Mouse (Mus musculus) ES-E14 (cell line): ENCODE results near the gene Map4k3. TPM values are rescaled to one million over a fixed set of nuclear protein-coding genes. Genes with fewer than 3 reads are reported as not detected.
A peak's percentile ranks its signal among the peaks of the same experiment; 100 is the strongest.

Experiments used
- DNase-seq: peaks from one replicate; pipeline ENCODE4 v3.0.0-alpha.2; 2013; ENCODE audit warnings: low read depth, low spot score
- H3K27ac ChIP-seq: 2 replicates; pipeline ENCODE4 v1.5.1; 2012; ENCODE audit warnings: low read depth, mild to moderate bottlenecking, low read length, moderate library complexity, mixed read lengths; ENCODE audit not compliant: poor library complexity, insufficient read depth, severe bottlenecking
- H3K36me3 ChIP-seq: 2 replicates; pipeline ENCODE4 v1.6.1; 2012; ENCODE audit warnings: mild to moderate bottlenecking, low read length, moderate library complexity, mixed read lengths; ENCODE audit not compliant: control insufficient read depth, poor library complexity, insufficient read depth, severe bottlenecking
- H3K4me1 ChIP-seq, 2 experiments: fragments of 150-350 bp in 1 of 2; sonication (generic) in 1 of 2; 2 replicates each; pipeline ENCODE4 v1.6.1; 2012; ENCODE audit warnings: low read length in 2 of 2, mild to moderate bottlenecking in 1 of 2, mixed read lengths in 1 of 2; ENCODE audit not compliant: control insufficient read depth in 2 of 2, insufficient read depth in 2 of 2, poor library complexity in 1 of 2
- H3K4me3 ChIP-seq, 2 experiments: fragments of 150-350 bp in 1 of 2; sonication (generic) in 1 of 2; 2 replicates each; pipeline ENCODE4 v1.5.1; 2012; ENCODE audit warnings: low read length in 2 of 2, low read depth in 1 of 2, mild to moderate bottlenecking in 1 of 2, mixed read lengths in 1 of 2; ENCODE audit not compliant: insufficient read depth in 1 of 2, poor library complexity in 1 of 2, severe bottlenecking in 1 of 2
- H3K9ac ChIP-seq: 2 replicates; pipeline ENCODE4 v1.6.1; 2012; ENCODE audit warnings: low read depth, mild to moderate bottlenecking, low read length, mixed read lengths; ENCODE audit not compliant: poor library complexity, insufficient read depth, severe bottlenecking
- H3K9me3 ChIP-seq: fragments of 150-350 bp; sonication (generic); 2 replicates; pipeline ENCODE4 v1.6.1; 2012; ENCODE audit warnings: low read depth, mild to moderate bottlenecking, low read length; ENCODE audit not compliant: control insufficient read depth, insufficient read depth
- CHD2 ChIP-seq: IDR thresholded peaks from 2 replicates; pipeline ENCODE4 v1.6.1; 2014; ENCODE audit warnings: mild to moderate bottlenecking, low read depth, low read length, inconsistent platforms
- HCFC1 ChIP-seq: IDR thresholded peaks from 2 replicates; pipeline ENCODE4 v1.6.1; 2012; ENCODE audit warnings: low read length, inconsistent platforms, borderline replicate concordance; ENCODE audit not compliant: insufficient read depth
- MAFK ChIP-seq: IDR thresholded peaks from 2 replicates; pipeline ENCODE4 v1.6.1; 2014; ENCODE audit warnings: mild to moderate bottlenecking, low read depth, low read length, inconsistent platforms; ENCODE audit not compliant: insufficient read depth
- ZC3H11A ChIP-seq: IDR thresholded peaks from 2 replicates; pipeline ENCODE4 v1.6.1; 2012; ENCODE audit warnings: low read depth, mild to moderate bottlenecking, inconsistent platforms, low read length, borderline replicate concordance
- ZNF384 ChIP-seq: IDR thresholded peaks from 2 replicates; pipeline ENCODE4 v1.6.1; 2012; ENCODE audit warnings: low read depth, low read length, inconsistent platforms
- in situ Hi-C, 2 experiments: fragments of 600-800 bp; cut with MboI; formaldehyde crosslinking; loops; one replicate each; pipeline ENCODE4 v1.15.1; 2025; ENCODE audit warnings: low sequenced_read_pairs in 2 of 2, inconsistent platforms in 1 of 2; ENCODE audit not compliant: unreplicated experiment in 2 of 2
- total RNA-seq: library from RNA; depleted of rRNA; stranded (reverse); fragments of 300-350 nt; gene quantifications from 2 replicates; pipeline ENCODE4 v1.2.3, GENCODE M21; 2012

The Map4k3 gene
- total RNA-seq, 1 experiment, result 22.3 TPM

DNA sequence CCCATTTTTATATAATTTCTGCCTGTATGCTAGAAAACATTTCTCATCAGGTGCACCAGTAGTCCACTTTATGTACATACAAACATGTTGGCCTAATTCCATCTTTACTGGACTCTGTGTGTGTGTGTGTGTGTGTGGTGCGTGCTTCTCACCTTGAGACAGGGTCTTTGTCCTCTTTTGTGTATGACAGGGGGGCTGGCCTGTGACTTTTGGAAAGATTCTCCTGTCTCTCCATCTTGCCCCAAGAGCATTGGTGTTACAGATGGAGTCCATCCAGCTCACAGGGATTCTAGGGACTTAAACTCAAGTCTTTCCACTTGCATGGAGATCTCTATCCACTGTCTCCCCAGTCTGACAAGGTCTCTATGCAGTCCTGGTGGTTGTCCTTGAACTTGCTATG, 150.2 kb downstream of the Map4k3 start:
- peaks cover 2% of the 10 kb centered on the region for H3K36me3 ChIP-seq
- TF ChIP-seq HCFC1 (no peak), MAFK (no peak), CHD2 (no peak), ZNF384 (no peak), ZC3H11A (no peak)
- no peak overlapping the region for H3K9ac ChIP-seq
- H3K9me3 ChIP-seq, result no peaks in the 10 kb centered on the region
- H3K4me3 ChIP-seq, result no peak overlapping the region
- no peak overlapping the region for H3K27ac ChIP-seq
- H3K4me1 ChIP-seq, result peaks cover 0 to 10% of the 10 kb centered on the region in 2 experiments; a peak in 2 of 4 replicates
- in situ Hi-C loops, result loop anchor here (25.0 kb wide), 1 partner anchor 409 kb away; no protein-coding TSS in a partner anchor
- no peak for DNase-seq

DNA sequence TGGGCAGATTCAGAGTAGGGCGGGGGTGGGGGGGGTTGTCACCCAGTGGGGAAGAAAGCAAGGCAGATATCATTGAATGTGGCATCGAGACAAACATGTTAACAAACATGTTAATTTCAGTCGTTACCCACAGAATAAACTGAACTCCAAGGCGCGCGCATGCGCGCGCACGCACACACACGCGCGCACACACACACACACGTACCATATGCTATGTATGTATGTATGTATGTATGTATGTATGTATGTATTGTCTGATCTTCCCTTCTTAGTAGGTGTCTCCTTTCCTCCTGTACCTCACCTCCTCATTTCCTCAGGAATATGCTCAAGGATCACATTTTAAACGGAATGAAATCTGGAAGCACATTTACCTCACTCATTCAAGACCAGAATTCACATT, 150.6 kb downstream of the Map4k3 start, which contains the start of gene Cdkl4:
Gene Cdkl4, minus strand, starts transcription at position 175 of the 400 bp plus-strand sequence.
- H3K9ac ChIP-seq, result 0 out of 2 replicates have a peak within 1 kb of the TSS, but pooled peaks have one; percentile 1
- H3K36me3 ChIP-seq, result peaks cover 2% of the 10 kb centered on the region
- no peak for DNase-seq
- H3K27ac ChIP-seq, result no peak within 1 kb of the TSS
- in situ Hi-C loops, result loop anchor here (25.0 kb wide), 1 partner anchor 410 kb away; no protein-coding TSS in a partner anchor
- peaks cover 0 to 10% of the 10 kb centered on the region in 2 experiments; a peak in 2 of 4 replicates for H3K4me1 ChIP-seq
- H3K4me3 ChIP-seq, result peak within 1 kb of the TSS; percentile 45 to 66
- H3K9me3 ChIP-seq, result no peaks in the 10 kb centered on the region
- no peak for TF ChIP-seq ZC3H11A
- no peak for TF ChIP-seq ZNF384
- no peak for TF ChIP-seq MAFK
- TF ChIP-seq CHD2, result no peak
- no peak for TF ChIP-seq HCFC1

DNA sequence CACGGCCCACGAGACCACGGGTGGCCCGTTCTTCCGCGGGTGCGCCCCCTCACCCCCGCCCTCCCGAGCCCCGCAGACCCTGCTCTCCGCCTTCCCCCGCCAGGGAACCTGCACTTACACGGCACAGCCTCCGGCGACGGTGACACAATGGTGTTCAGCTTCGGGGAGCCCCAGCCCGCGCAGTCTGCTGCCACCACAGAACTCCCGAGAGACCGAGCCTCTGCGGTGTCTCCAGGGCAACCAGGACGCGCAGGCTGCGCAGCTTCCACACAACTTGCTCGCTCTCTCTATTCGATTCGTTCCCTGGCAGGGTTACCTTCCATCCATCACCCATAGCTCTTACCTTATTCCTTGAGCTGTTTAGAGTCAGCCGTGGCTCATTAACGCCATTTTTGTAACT, 151.1 kb downstream of the Map4k3 start:
- Histone ChIP-seq H3K27ac (no peak overlapping the region), H3K4me1 (peaks cover 0 to 10% of the 10 kb centered on the region in 2 experiments; a peak in 2 of 4 replicates), H3K9me3 (no peaks in the 10 kb centered on the region), H3K9ac (0 out of 2 replicates have a peak overlapping the region, but pooled peaks have one; percentile 1), H3K4me3 (peak overlapping the region; percentile 45 to 66), H3K36me3 (peaks cover 2% of the 10 kb centered on the region; the same call in 1 of the 2 replicates)
- TF ChIP-seq ZC3H11A (no peak), HCFC1 (no peak), ZNF384 (no peak), MAFK (no peak), CHD2 (no peak)
- DNase-seq, result no peak
- in situ Hi-C loops, result loop anchor here (25.0 kb wide), 1 partner anchor 410 kb away; no protein-coding TSS in a partner anchor

GRCm38 (mm10) chr17:80575008-80575407, 153.3 kb downstream of the Map4k3 start:
- Histone ChIP-seq H3K4me1 (peaks cover 0 to 10% of the 10 kb centered on the region in 2 experiments; a peak in 2 of 4 replicates), H3K36me3 (no peaks in the 10 kb centered on the region), H3K9me3 (no peaks in the 10 kb centered on the region), H3K4me3 (no peak overlapping the region), H3K9ac (no peak overlapping the region), H3K27ac (no peak overlapping the region)
- DNase-seq, result no peak
- TF ChIP-seq ZNF384, result no peak
- no peak for TF ChIP-seq MAFK
- in situ Hi-C loops, result loop anchor here (25.0 kb wide), 1 partner anchor 412 kb away; no protein-coding TSS in a partner anchor

DNA sequence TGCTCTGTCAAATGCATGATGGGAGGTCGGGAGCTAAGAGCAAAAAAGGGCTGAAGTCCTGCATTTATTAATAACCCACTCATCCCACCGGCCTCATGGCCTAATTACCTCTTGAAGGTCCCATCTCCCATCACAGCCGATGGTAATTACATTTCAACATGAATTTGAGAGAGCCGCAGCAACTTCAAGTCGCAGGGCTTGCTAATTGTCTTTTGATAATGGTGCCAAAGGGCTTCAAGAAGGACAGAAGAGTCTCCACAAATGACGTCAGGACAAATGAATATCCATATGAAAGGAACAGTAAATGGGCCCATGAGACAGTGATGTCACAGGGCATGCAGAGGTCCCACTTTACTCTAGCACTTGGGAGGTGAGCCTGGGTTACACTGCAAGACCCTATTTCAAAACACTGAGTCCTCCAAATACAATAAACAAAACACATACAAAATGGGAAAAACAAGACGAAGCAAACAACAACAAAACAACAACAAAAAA, 153.8 kb downstream of the Map4k3 start:
- Histone ChIP-seq H3K27ac (no peak overlapping the region), H3K4me3 (no peak overlapping the region), H3K36me3 (no peaks in the 10 kb centered on the region), H3K9me3 (no peaks in the 10 kb centered on the region), H3K4me1 (peaks cover 0 to 10% of the 10 kb centered on the region in 2 experiments; a peak in 2 of 4 replicates), H3K9ac (no peak overlapping the region)
- no peak for TF ChIP-seq HCFC1
- TF ChIP-seq MAFK, result no peak
- no peak for TF ChIP-seq ZC3H11A
- TF ChIP-seq CHD2, result no peak
- TF ChIP-seq ZNF384, result no peak
- in situ Hi-C loops, result no loop called here
- no peak for DNase-seq
